ENCODE assay signal across 12 mouse cellular contexts in the genomic region with DNA sequence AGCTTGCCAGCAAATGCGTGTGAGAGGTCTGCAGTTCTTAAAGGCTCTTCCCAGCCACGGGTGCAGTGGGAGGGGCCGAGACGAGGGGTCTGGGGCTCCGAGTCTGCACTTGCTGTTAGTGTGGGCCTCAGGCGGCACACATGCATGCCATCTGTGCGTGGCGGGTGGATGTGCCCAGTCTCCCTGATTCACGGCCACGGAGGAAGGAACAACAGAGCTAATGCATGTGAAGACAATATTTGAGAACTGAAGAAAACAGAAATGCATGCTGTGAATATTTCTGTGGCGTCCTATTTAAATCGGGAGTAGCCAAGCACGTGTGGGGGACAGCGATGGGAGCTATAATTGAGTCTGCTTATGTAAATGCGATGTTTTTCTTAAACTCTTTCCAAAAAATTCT.
A peak's percentile ranks its signal among the peaks of the same experiment; 100 is the strongest.
DNase-seq lines count a peak whose midpoint lies in the region; ATAC-seq lines count a peak whose summit lies in the region.
"Had no signal": no experiment of that assay in that cellular context is flagged by ENCODE, and none has a peak within 500 bp of the region (broad histone marks: within the 10 kb centered on the region; RNA-seq: fewer than 3 reads in every experiment).

No protein-coding gene starts in this region.

- no peak overlapping the region for H3K9ac ChIP-seq in hindbrain, embryonic 14.5 days
- H3K9ac ChIP-seq in embryonic facial prominence, embryonic 15.5 days: no peak overlapping the region

- no peaks in the 10 kb centered on the region for H3K9me3 ChIP-seq in hindbrain, embryonic 14.5 days (ENCODE audit: control insufficient read depth, low read length)
- H3K9me3 ChIP-seq in hindbrain, embryonic 10.5 days: no peaks in the 10 kb centered on the region
- H3K9me3 ChIP-seq in embryonic facial prominence, embryonic 15.5 days (replicated peaks): no peaks in the 10 kb centered on the region

- ATAC-seq in hindbrain, embryonic 14.5 days (ENCODE audit: low FRiP score): peak; percentile 43; the same call in 1 of the 2 replicates
- ATAC-seq in embryonic facial prominence, embryonic 15.5 days (ENCODE audit: insufficient number of reproducible peaks, low FRiP score, low TSS enrichment, low read depth): peak; percentile 57; the same call in 1 of the 2 replicates

- no peaks in the 10 kb centered on the region for H3K27me3 ChIP-seq in hindbrain, embryonic 14.5 days (ENCODE audit: control insufficient read depth, insufficient read depth, low read length)
- no peaks in the 10 kb centered on the region for H3K27me3 ChIP-seq in hindbrain, embryonic 10.5 days (ENCODE audit: insufficient read depth, poor library complexity, severe bottlenecking)
- H3K27me3 ChIP-seq in embryonic facial prominence, embryonic 15.5 days: no peaks in the 10 kb centered on the region

- no peak for DNase-seq in hindbrain, embryonic 14.5 days (ENCODE audit: low spot score)
- DNase-seq in hindbrain, embryonic 10.5 days (ENCODE audit: low spot score): no peak
- peak; percentile 46 for DNase-seq in left cerebral cortex, postnatal 10 days (ENCODE audit: extremely low spot score in 1 of 2, low spot score in 2 of 2)
- DNase-seq in retina, embryonic 14.5 days (ENCODE audit: low spot score): peak; percentile 35
- no peak for DNase-seq in adrenal gland, postnatal 36 days
- DNase-seq in kidney, postnatal 10 days: no peak
- no peak for DNase-seq in layer of hippocampus, postnatal 10 days (ENCODE audit: low spot score in 2 of 2)
- DNase-seq: B cell, adult 2 months; heart, adult 2 months; lung, postnatal 4 days had no signal

- intact Hi-C loops in left cerebral cortex, postnatal 10 days (cut with DNase I): no loop called here

- H3K4me1 ChIP-seq in hindbrain, embryonic 14.5 days (replicated peaks; ENCODE audit: control insufficient read depth, insufficient read depth, low read length): 0 out of 2 replicates have a peak, but pooled peaks cover 3% of the 10 kb centered on the region
- H3K4me1 ChIP-seq in hindbrain, embryonic 10.5 days (replicated peaks): peaks cover 4% of the 10 kb centered on the region; the same call in 1 of the 2 replicates
- peaks cover 30% of the 10 kb centered on the region for H3K4me1 ChIP-seq in embryonic facial prominence, embryonic 15.5 days

- no peak overlapping the region for H3K27ac ChIP-seq in hindbrain, embryonic 14.5 days
- no peak overlapping the region for H3K27ac ChIP-seq in hindbrain, embryonic 10.5 days
- H3K27ac ChIP-seq in embryonic facial prominence, embryonic 15.5 days (replicated peaks): peak overlapping the region; percentile 55
- H3K27ac ChIP-seq: heart, adult 2 months; kidney, postnatal 0 days had no signal

- 0 out of 2 replicates have a peak overlapping the region, but pooled peaks have one; percentile 21 for H3K4me2 ChIP-seq in hindbrain, embryonic 14.5 days (replicated peaks)
- H3K4me2 ChIP-seq in embryonic facial prominence, embryonic 15.5 days (replicated peaks): peak overlapping the region; percentile 47

- H3K4me3 ChIP-seq in hindbrain, embryonic 14.5 days (replicated peaks; ENCODE audit: low read length): no peak overlapping the region
- no peak overlapping the region for H3K4me3 ChIP-seq in hindbrain, embryonic 10.5 days
- peak overlapping the region; percentile 23 for H3K4me3 ChIP-seq in embryonic facial prominence, embryonic 15.5 days (replicated peaks)
- H3K4me3 ChIP-seq: heart, adult 2 months had no signal

- WGBS in hindbrain, embryonic 14.5 days: 44% methylated on average over 15 of the region's 15 CpGs
- WGBS in hindbrain, embryonic 10.5 days: 62% methylated on average over 15 of the region's 15 CpGs
- WGBS in embryonic facial prominence, embryonic 15.5 days: 12% methylated on average over 15 of the region's 15 CpGs

- H3K36me3 ChIP-seq in hindbrain, embryonic 14.5 days (replicated peaks; ENCODE audit: control insufficient read depth, insufficient read depth): no peaks in the 10 kb centered on the region
- H3K36me3 ChIP-seq in hindbrain, embryonic 10.5 days: no peaks in the 10 kb centered on the region
- no peaks in the 10 kb centered on the region for H3K36me3 ChIP-seq in embryonic facial prominence, embryonic 15.5 days

Comparison
In these comparisons a context has a peak if more than half of its experiments do, and no peak if none do; other contexts are left out.
1. DNase-seq: peak in left cerebral cortex, postnatal 10 days (2 of 2) and retina, embryonic 14.5 days (single experiment); none in hindbrain, embryonic 14.5 days (single experiment), hindbrain, embryonic 10.5 days (single experiment), adrenal gland, postnatal 36 days (0 of 2), kidney, postnatal 10 days (single experiment) and layer of hippocampus, postnatal 10 days (0 of 2).